Mouse (Mus musculus) ES-E14 (cell line): ENCODE data around the gene Gtsf2.

ENCODE experiments used
- CHD2 ChIP-seq: IDR thresholded peaks from 2 replicates; pipeline ENCODE4 v1.6.1; 2014; ENCODE audit warnings: mild to moderate bottlenecking, low read depth, low read length, inconsistent platforms
- HCFC1 ChIP-seq: IDR thresholded peaks from 2 replicates; pipeline ENCODE4 v1.6.1; 2012; ENCODE audit warnings: low read length, inconsistent platforms, borderline replicate concordance; ENCODE audit not compliant: insufficient read depth
- MAFK ChIP-seq: IDR thresholded peaks from 2 replicates; pipeline ENCODE4 v1.6.1; 2014; ENCODE audit warnings: mild to moderate bottlenecking, low read depth, low read length, inconsistent platforms; ENCODE audit not compliant: insufficient read depth
- ZNF384 ChIP-seq: IDR thresholded peaks from 2 replicates; pipeline ENCODE4 v1.6.1; 2012; ENCODE audit warnings: low read depth, low read length, inconsistent platforms

DNA sequence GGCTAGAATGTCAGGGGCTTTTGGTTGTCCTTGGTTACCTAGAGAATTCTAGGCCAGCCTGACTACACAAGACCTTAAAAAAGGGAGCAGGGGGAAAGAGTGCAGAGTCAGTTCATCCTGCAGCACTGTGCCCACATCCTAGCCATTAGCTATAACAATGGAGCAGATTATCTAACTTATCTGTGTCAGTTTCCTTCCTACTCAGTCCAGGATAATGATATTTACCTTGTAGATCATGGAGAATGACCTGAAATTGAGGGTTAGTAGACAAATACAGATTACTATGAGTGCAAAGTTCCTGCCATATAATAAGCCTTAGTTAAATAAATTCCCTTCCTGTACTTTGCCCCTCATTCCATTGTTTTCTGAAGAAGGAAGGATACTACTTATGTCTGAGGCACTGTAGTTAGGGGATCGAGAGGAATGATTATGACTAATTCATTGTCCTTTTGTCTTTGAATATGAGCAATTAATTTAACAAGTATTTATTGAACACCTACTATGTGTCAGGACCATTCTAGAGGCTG is 30.9 kb upstream of the Gtsf2 start:
- TF ChIP-seq ZNF384 (no peak), HCFC1 (no peak), CHD2 (no peak), MAFK (no peak)
